Mouse (Mus musculus): ENCODE data around the gene Nfil3. TPM values are rescaled to one million over a fixed set of nuclear protein-coding genes. Genes with fewer than 3 reads are reported as not detected.

The Nfil3 gene
- total RNA-seq, 1 experiment from 2014 or later, result 11.6 TPM

GRCm38 (mm10) chr13:52930582-52930981 lies 50.3 kb downstream of the Nfil3 start:
- DNase-seq, result no peak

DNA sequence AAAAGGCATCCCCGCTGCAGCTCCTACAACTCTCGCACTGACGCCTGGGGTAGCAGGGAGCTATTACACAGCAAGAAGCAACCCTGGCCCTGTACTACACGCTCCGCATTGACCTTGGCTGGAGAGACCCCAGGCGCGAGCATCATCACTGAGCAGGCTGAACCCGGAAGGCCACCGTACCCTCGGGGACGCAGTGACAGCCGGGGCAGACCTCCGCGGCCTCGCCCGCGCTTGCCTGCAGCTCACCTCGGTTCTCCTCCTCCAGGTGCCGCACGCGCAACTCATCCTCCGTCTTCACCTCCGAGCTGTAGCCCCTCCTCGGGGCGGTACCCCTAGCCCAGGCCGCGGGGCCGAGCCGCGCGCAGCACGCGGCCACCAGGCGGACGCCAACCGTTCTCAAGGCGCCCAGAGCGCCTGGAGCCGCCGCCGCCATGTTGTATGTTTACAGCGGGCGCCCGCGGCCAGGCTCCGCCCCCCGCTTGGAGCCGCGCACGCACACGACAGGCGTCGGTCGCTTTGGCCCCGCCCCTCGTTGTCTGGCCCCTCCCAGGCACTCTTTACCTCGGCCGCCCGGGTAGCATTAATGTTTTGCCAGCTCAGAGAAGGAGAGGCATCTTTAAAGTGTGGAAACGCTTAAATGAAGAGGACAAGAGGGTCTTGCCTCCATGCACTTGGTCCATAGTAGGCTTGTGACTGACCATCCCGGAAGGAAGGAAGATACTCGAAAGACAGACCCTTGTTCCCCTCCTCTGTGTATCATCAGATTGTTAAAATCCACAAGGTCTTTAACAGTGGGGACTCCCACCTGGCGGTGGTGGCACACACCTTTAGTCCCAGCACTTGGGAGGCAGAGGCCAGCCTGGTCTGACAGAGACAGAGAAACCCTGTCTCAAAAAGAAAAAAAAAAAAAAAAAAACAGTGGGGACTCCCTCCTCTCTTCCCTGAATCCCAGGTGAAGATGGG lies 51.4 kb downstream of the Nfil3 start, which contains the start of gene Auh:
Gene Auh, minus strand, starts transcription at position 473 of the 963 bp plus-strand sequence.
- DNase-seq, result peak; percentile 91

- no peak for DNase-seq
These were observed 52.5 kb downstream of the Nfil3 start for GRCm38 (mm10) chr13:52928392-52928791.

GRCm38 (mm10) chr13:52924457-52924856 lies 56.4 kb downstream of the Nfil3 start:
- DNase-seq, result no peak

DNA sequence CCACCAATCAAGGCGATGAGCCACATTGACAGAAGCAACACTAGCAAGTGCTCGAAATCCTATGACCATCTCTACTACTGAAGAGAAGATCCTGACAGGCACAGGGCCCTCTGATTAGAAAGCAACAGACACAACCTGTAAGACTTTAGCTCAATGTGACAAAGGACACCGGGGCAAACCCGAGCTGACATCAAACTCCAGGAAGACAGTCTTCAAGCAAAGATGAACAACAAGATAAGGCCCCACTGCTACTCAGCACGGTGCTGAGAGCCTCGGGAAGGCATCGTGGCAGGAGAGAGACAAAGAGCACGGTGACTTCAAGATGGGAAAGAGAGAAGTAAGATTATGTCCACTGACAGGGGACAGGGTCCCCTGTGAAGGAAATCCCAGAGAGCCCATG lies 58.9 kb downstream of the Nfil3 start:
- no peak for DNase-seq

- no peak for DNase-seq
These were observed 59.6 kb downstream of the Nfil3 start for GRCm38 (mm10) chr13:52921065-52921825.

DNA sequence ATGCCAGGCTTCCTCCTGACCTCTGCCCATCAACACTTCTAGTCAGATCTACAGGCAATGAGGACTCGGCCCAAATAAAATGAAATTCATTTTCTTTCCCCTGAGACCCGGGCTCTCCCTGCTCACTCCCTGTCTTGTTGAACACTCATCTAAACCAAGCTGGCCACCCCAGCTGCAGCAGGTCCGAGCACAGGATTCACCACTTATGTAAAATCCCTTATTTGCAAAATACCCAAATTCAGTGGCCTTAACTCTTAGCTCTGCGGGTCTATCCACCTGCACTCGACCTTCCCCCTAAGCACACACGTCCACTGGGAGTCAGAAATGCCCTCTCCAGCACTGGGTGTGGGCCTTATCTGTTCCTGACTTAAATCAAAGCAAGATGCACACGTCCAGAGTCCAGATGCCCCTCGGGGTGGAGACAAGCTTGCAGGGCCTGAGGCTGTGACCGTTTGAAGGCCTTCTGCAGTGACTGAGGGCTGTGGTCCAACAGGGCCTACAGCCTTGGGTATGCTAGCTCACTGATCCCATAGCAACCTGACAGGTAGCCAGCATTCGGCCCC lies 61.0 kb downstream of the Nfil3 start:
- no peak for DNase-seq

GRCm38 (mm10) chr13:52918333-52918732 lies 62.5 kb downstream of the Nfil3 start:
- no peak for DNase-seq

Other genes with a start within 250 kb of the Nfil3 start
- 149 and 158 TPM in 2 replicates for gene Auh, start 51.4 kb downstream of the Nfil3 start, total RNA-seq (2021)